Mouse (Mus musculus): Measurements from ENCODE around the gene Olfr878. TPM values are rescaled to one million over a fixed set of nuclear protein-coding genes. Genes with fewer than 3 reads are reported as not detected.

Gene Olfr878
- not detected for total RNA-seq (2022)

DNA sequence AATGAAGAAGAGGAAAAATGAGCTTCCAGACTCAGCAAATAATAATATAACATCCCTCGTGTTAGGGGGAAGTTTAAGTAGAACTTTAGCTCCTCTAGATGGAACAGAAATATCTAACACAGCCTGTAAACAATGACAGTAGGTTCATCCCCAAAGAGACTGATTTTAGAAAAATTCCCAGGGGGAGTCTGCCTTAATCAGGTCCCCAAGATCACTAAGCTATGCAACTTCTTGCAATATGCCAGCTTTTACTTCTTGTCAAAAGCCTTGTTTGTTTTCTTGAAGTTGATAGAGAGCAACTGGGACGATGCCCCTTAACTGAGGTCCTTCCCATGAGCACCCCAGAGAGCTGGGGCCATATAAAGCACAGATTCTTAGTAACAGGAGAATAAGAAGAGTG is at the start of gene Olfr878:
Gene Olfr878, plus strand, starts transcription at position 301 of the 400 bp plus-strand sequence.
- no peak for DNase-seq (ENCODE audit: low spot score)

DNA sequence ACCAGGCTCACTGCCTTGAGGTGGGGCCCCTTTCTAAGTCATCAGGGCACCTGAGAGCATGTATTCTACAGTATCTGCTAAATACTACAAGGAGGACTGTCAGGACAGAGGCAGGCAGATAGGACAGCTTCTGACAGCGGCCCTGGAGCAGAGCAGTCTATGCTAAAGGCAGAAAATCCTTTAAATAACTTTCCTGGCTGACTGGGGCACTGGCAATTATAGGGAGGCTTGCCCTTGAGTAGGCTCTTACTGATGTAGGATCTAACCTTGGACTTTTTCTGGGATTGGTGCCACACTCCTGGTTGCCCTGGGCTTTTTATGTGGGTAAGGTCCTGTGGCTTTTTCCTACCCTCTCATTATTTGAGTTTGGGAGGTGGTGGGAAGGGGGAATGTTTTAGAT is 47.4 kb upstream of the Olfr878 start:
- DNase-seq (ENCODE audit: low spot score), result no peak

- no peak for DNase-seq (ENCODE audit: low spot score)
Observed at GRCm38 (mm10) chr9:37871097-37871496, 46.5 kb upstream of the Olfr878 start.

- no peak for DNase-seq (ENCODE audit: low spot score)
Observed at GRCm38 (mm10) chr9:37871536-37871935, 46.1 kb upstream of the Olfr878 start.

GRCm38 (mm10) chr9:37890960-37891359 is 26.7 kb upstream of the Olfr878 start:
- no peak for DNase-seq (ENCODE audit: low spot score)

- no peak for DNase-seq (ENCODE audit: low spot score)
Observed at GRCm38 (mm10) chr9:37896661-37897060, 21.0 kb upstream of the Olfr878 start, which contains the start of gene Olfr145. Olfr145 (plus strand) TSS chr9:37896724.

DNA sequence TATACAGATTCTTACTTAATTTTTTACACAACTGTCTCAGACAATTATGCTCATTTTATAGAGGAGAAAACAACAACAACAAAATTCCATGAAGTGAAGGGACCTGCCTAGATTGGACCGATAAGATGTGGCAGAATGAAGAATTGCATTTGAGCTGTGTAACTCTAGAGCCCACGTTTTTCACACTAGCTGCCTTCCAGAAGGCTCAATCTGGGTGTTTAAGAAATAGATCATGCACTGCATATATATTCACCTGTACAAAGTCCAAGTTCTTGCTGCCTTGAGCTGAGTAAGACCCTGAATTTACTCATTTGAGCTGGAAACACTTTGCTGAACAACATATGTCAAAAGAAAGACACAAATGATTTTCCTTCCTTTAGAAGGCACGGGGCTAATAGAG is 12.1 kb upstream of the Olfr878 start:
- no peak for DNase-seq (ENCODE audit: low spot score)

- no peak for DNase-seq (ENCODE audit: low spot score)
Observed at GRCm38 (mm10) chr9:37918018-37918417, 378 bp downstream of the Olfr878 start.

DNA sequence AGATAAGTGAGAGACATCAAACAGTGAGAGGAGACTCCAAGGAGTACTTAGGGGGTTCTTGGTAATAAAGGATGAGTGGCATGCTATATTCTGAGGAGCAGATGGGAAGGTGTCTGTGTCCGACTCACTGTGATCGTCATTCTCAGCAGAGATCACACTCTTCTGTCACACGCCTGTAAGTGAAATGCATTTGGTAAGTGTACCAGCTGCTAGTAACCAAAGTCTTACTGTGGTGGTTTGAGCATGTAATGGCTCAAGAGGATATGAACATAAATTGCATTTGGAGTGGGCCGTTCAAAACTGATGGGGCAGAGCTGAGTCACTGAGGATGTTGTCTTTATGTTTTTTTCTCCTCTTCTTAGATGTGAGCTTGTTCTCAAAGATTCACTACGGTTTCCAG is 6.6 kb downstream of the Olfr878 start:
- no peak for DNase-seq (ENCODE audit: low spot score)

GRCm38 (mm10) chr9:37925445-37925844 is 7.8 kb downstream of the Olfr878 start:
- DNase-seq (ENCODE audit: low spot score), result no peak

DNA sequence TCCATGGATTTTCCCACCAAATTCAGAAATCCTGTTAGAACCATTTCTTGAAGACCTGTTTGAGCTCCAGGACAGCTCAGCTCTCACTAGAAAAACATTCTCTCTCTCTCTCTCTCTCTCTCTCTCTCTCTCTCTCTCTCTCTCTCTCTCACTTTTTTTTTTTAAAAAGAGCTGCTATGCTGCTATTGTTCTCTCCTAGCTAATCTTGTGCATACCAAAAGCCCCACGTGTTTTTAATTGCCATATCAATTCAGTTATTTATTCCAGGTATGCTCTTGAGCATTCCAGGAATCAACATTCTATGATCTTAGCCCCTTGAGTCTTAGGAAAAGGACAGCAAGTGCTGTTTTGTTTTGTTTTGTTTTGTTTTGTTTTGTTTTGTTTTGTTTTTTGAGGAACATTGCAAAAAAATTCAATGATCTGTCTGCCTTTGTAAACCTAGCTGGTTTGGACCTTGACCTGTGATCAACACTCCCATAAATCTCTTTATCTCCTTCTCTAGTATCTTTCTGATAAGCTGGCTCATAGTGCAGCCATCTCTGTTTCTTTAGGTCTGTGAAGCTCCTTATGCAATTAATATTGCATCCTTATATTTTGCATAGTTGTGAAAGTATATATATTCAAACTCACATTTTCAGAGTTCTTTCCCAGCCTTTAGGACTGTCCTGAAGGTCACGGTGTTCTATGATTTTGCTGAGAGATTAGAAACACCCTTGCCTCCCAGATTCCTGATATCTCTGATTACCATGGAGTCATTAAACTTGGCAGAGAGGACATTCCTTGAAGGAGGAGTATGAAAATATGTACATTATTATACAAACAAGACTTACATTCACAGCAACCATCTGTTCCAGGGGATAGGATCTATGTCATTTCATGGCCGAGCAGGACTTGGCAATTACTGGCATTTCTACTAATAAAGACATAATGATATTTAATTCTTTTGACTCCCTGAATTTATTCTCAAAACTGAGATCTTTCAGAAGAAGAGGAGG is 8.7 kb downstream of the Olfr878 start:
- DNase-seq (ENCODE audit: low spot score), result no peak

GRCm38 (mm10) chr9:37932519-37932918 is 14.9 kb downstream of the Olfr878 start:
- peak; percentile 34 for DNase-seq (ENCODE audit: low spot score)

- no peak for DNase-seq (ENCODE audit: low spot score)
Observed at GRCm38 (mm10) chr9:37934146-37934545, 16.5 kb downstream of the Olfr878 start.

- no peak for DNase-seq (ENCODE audit: low spot score)
Observed at GRCm38 (mm10) chr9:37941167-37941566, 23.5 kb downstream of the Olfr878 start.

Other genes starting within 250 kb of the Olfr878 start
- gene Panx3, start 248.6 kb upstream of the Olfr878 start, total RNA-seq (2022), result not detected
- not detected for gene Olfr160, start 201.6 kb upstream of the Olfr878 start, total RNA-seq (2022)
- gene Olfr874, start 172.7 kb upstream of the Olfr878 start, total RNA-seq (2022), result not detected
- not detected for gene Olfr875, start 146.0 kb upstream of the Olfr878 start, total RNA-seq (2022)
- gene Olfr876, start 114.8 kb upstream of the Olfr878 start, total RNA-seq (2022), result not detected
- gene Olfr877, start 63.6 kb upstream of the Olfr878 start, total RNA-seq (2022), result not detected
- gene Olfr145, start 21.1 kb upstream of the Olfr878 start, total RNA-seq (2022), result not detected
- not detected for gene Olfr881, start 74.0 kb downstream of the Olfr878 start, total RNA-seq (2022)
- gene Olfr883, start 108.0 kb downstream of the Olfr878 start, total RNA-seq (2022), result not detected
- gene Olfr884, start 128.7 kb downstream of the Olfr878 start, total RNA-seq (2022), result not detected
- gene Olfr885, start 143.5 kb downstream of the Olfr878 start, total RNA-seq (2022), result not detected
- gene Olfr887, start 166.2 kb downstream of the Olfr878 start, total RNA-seq (2022), result not detected
- gene Olfr888, start 190.3 kb downstream of the Olfr878 start, total RNA-seq (2022), result not detected
- not detected for gene Olfr889, start 197.4 kb downstream of the Olfr878 start, total RNA-seq (2022)
- not detected for gene Olfr890, start 224.7 kb downstream of the Olfr878 start, total RNA-seq (2022)